10 mouse cellular contexts compared by ENCODE assay signal in genomic region chr12:109452592-109452991, GRCm38 (mm10). TPM values are rescaled to one million over a fixed set of nuclear protein-coding genes. Genes with fewer than 3 reads are reported as not detected.
DNase-seq lines count a peak whose midpoint lies in the region; ATAC-seq and TF ChIP-seq lines count a peak whose summit lies in the region.
"Had no signal": no experiment of that assay in that cellular context is flagged by ENCODE, and none has a peak within 500 bp of the region (broad histone marks: within the 10 kb centered on the region; RNA-seq: fewer than 3 reads in every experiment).

Gene Dlk1, plus strand, starts transcription at chr12:109452823.

- H3K9ac ChIP-seq in heart, embryonic 11.5 days (ENCODE audit: low read depth, low read length) = peak within 1 kb of the TSS; percentile 63; the same call in 1 of the 2 replicates
- peak within 1 kb of the TSS; percentile 67 for H3K9ac ChIP-seq in forebrain, embryonic 14.5 days (ENCODE audit: low read length)
- H3K9ac ChIP-seq in liver, embryonic 13.5 days = peak within 1 kb of the TSS; percentile 67

- 9% methylated on average over 13 of the region's 13 CpGs for WGBS in heart, embryonic 11.5 days (ENCODE audit: insufficient replicate concordance)
- WGBS in forebrain, embryonic 14.5 days = 11% methylated on average over 13 of the region's 13 CpGs
- 10% methylated on average over 13 of the region's 13 CpGs for WGBS in liver, embryonic 13.5 days (ENCODE audit: insufficient replicate concordance)

- H3K27me3 ChIP-seq in heart, embryonic 11.5 days (ENCODE audit: control insufficient read depth, insufficient read depth, low read length) = peaks cover 72% of the 10 kb centered on the region
- no peaks in the 10 kb centered on the region; the same call in 1 of the 2 replicates for H3K27me3 ChIP-seq in G1E (ENCODE audit: insufficient read depth, low read length)
- H3K27me3 ChIP-seq in forebrain, embryonic 14.5 days (replicated peaks; ENCODE audit: control insufficient read depth, insufficient read depth, low read length) = peaks cover 41% of the 10 kb centered on the region
- peaks cover 96% of the 10 kb centered on the region for H3K27me3 ChIP-seq in liver, embryonic 13.5 days
- H3K27me3 ChIP-seq: CH12.LX had no signal

- H3K27ac ChIP-seq in heart, embryonic 11.5 days (ENCODE audit: low read depth, low read length) = no peak within 1 kb of the TSS
- H3K27ac ChIP-seq in forebrain, embryonic 14.5 days (ENCODE audit: low read depth, low read length) = peak within 1 kb of the TSS; percentile 48; the same call in 1 of the 2 replicates
- H3K27ac ChIP-seq in liver, embryonic 13.5 days = peak within 1 kb of the TSS; percentile 81

- peak within 1 kb of the TSS; percentile 49 for H3K4me3 ChIP-seq in heart, embryonic 11.5 days (ENCODE audit: low read depth, low read length)
- peak within 1 kb of the TSS; percentile 29; the same call in 1 of the 2 replicates for H3K4me3 ChIP-seq in G1E (ENCODE audit: low read depth, low read length)
- H3K4me3 ChIP-seq in forebrain, embryonic 14.5 days (ENCODE audit: low read depth, low read length) = peak within 1 kb of the TSS; percentile 43
- peak within 1 kb of the TSS; percentile 58 for H3K4me3 ChIP-seq in liver, embryonic 13.5 days (replicated peaks)

- TF ChIP-seq CTCF in G1E (IDR thresholded peaks at IDR 0.05; ENCODE audit: low read depth, low read length) = no peak

- H3K36me3 ChIP-seq in heart, embryonic 11.5 days (ENCODE audit: control insufficient read depth, insufficient read depth, low read length) = no peaks in the 10 kb centered on the region
- H3K36me3 ChIP-seq in G1E (replicated peaks) = no peaks in the 10 kb centered on the region
- no peaks in the 10 kb centered on the region for H3K36me3 ChIP-seq in forebrain, embryonic 14.5 days (ENCODE audit: control insufficient read depth, insufficient read depth, low read length)
- 0 out of 2 replicates have a peak, but pooled peaks cover 4% of the 10 kb centered on the region for H3K36me3 ChIP-seq in liver, embryonic 13.5 days

- no peak for DNase-seq in heart, adult 9 months (ENCODE audit: low spot score in 2 of 2)
- no peak for DNase-seq in G1E (ENCODE audit: low spot score)
- no peak for DNase-seq in forebrain, embryonic 14.5 days (ENCODE audit: low spot score)
- DNase-seq in liver, embryonic 13.5 days = no peak
- no peak for DNase-seq in layer of hippocampus, postnatal 14 days (ENCODE audit: low spot score in 2 of 2)
- no peak for DNase-seq in left cerebral cortex, postnatal 36 days (ENCODE audit: low spot score in 2 of 2)
- DNase-seq in cerebellum, postnatal 10 days = no peak
- DNase-seq: cerebellum, adult 18-20 months had no signal

- ATAC-seq in heart, embryonic 11.5 days (replicated peaks; ENCODE audit: insufficient number of reproducible peaks, low FRiP score, low TSS enrichment) = no peak
- ATAC-seq in G1E (ENCODE audit: extremely low read depth, insufficient number of reproducible peaks, low FRiP score, poor library complexity, severe bottlenecking) = no peak
- ATAC-seq in forebrain, embryonic 14.5 days = no peak
- no peak for ATAC-seq in liver, embryonic 13.5 days (ENCODE audit: low read depth)

- peak within 1 kb of the TSS; percentile 82 for H3K4me2 ChIP-seq in heart, embryonic 11.5 days
- peak within 1 kb of the TSS; percentile 89 for H3K4me2 ChIP-seq in forebrain, embryonic 14.5 days (ENCODE audit: low read length)
- peak within 1 kb of the TSS; percentile 46 for H3K4me2 ChIP-seq in liver, embryonic 13.5 days

- intact Hi-C loops in left cerebral cortex, postnatal 36 days (cut with DNase I) = no loop called here

- no peaks in the 10 kb centered on the region for H3K9me3 ChIP-seq in heart, embryonic 11.5 days (replicated peaks; ENCODE audit: control insufficient read depth, low read length)
- peaks cover 91% of the 10 kb centered on the region for H3K9me3 ChIP-seq in G1E (replicated peaks)
- no peaks in the 10 kb centered on the region for H3K9me3 ChIP-seq in forebrain, embryonic 14.5 days (replicated peaks; ENCODE audit: control insufficient read depth, low read length)
- H3K9me3 ChIP-seq in liver, embryonic 13.5 days (replicated peaks) = no peaks in the 10 kb centered on the region

- peaks cover 20% of the 10 kb centered on the region for H3K4me1 ChIP-seq in heart, embryonic 11.5 days (ENCODE audit: control insufficient read depth, insufficient read depth, low read length)
- H3K4me1 ChIP-seq in G1E (ENCODE audit: insufficient read depth, low read depth, low read length) = no peaks in the 10 kb centered on the region
- peaks cover 28% of the 10 kb centered on the region for H3K4me1 ChIP-seq in forebrain, embryonic 14.5 days (ENCODE audit: control insufficient read depth, insufficient read depth, low read length)
- peaks cover 39% of the 10 kb centered on the region for H3K4me1 ChIP-seq in liver, embryonic 13.5 days (replicated peaks)

RNA-seq across cellular contexts. Expression of gene Dlk1, which starts in this region (rescaled TPM):
- 54.8 and 67.1 TPM in 2 replicates for polyA plus RNA-seq in heart, embryonic 11.5 days (2014; fragmentation: Nextera tagmentation; extraction: Ambion mirVana)
- total RNA-seq in G1E (2014; fragmentation: Nextera tagmentation) (not detected in 2 replicates), G1E (2017) (0.76 TPM in 1 of 2 replicates, not detected in the other)
- polyA plus RNA-seq in G1E (2012) = not detected in 2 replicates
- 57.9 and 61.8 TPM in 2 replicates for polyA plus RNA-seq in forebrain, embryonic 14.5 days (2014; fragmentation: Nextera tagmentation; extraction: Ambion mirVana)
- 470 and 508 TPM in 2 replicates for polyA plus RNA-seq in liver, embryonic 13.5 days (2015; fragmentation: Nextera tagmentation; extraction: Ambion mirVana)
- 1 to 10 TPM; 1.9 to 2.3 TPM for total RNA-seq in layer of hippocampus, postnatal 14 days (2021)
- 1 to 10 TPM; 1.8 to 5.6 TPM for total RNA-seq in left cerebral cortex, postnatal 36 days (2021)
- total RNA-seq: CH12.LX had no signal

Comparison
In these comparisons a context has a peak if more than half of its experiments do, and no peak if none do; other contexts are left out.
1. RNA of gene Dlk1 (polyA plus RNA-seq): 470 to 508 TPM in liver, embryonic 13.5 days, 54.8 to 67.1 TPM in heart, embryonic 11.5 days and 57.9 to 61.8 TPM in forebrain, embryonic 14.5 days; not detected in G1E; every median in the first group is over 10 times any median in the second.
2. Peak in every context shown above with its lines, with median percentiles within 50 percentile points of each other: H3K4me2 ChIP-seq, H3K4me3 ChIP-seq and H3K9ac ChIP-seq.